Mouse (Mus musculus) heart, postnatal 36 days (tissue): Measurements from ENCODE around the gene Cidec. TPM values are rescaled to one million over a fixed set of nuclear protein-coding genes. Genes with fewer than 3 reads are reported as not detected.

Experiments
- DNase-seq, 2 experiments: peaks; one replicate each; pipeline ENCODE4 v3.0.0; 2021 to 2022
- intact Hi-C: fragments of 180-260 bp; cut with DNase I; formaldehyde crosslinking; loops from one replicate; pipeline ENCODE4 v1.15.1; 2025
- microRNA-seq, 2 experiments: library from miRNA; unstranded; fragments of <30 nt; microRNA quantifications; one replicate each; pipeline ENCODE4 v1.2.0; 2021; ENCODE audit warnings: borderline number of aligned reads in 2 of 2
- total RNA-seq, 2 experiments: library from RNA; stranded (reverse); gene quantifications; 2 replicates each; pipeline ENCODE4 v1.2.3; 2021

The Cidec gene
- total RNA-seq, 2 experiments from 2014 or later: 2.5 to 14.0 TPM

- intact Hi-C loops: loop anchor here (1.0 to 5.0 kb wide), 7 partner anchors 34 to 330 kb away; partner anchors contain the start of genes Brpf1, Camk1, Ogg1 and Rpusd3
- DNase-seq: peak; percentile 92 to 96
Measured at GRCm38 (mm10) chr6:113377496-113378385, 57.8 kb downstream of the Cidec start, which contains the start of the genes Tada3 and Arpc4. Gene Tada3, minus strand, starts transcription at chr6:113377883. Gene Arpc4, plus strand, starts transcription at chr6:113378115.

GRCm38 (mm10) chr6:113377172-113377495, 58.4 kb downstream of the Cidec start:
- DNase-seq: no peak
- intact Hi-C loops: loop anchor here (1.0 to 5.0 kb wide), 5 partner anchors 34 to 330 kb away; partner anchors contain the start of genes Brpf1, Camk1, Ogg1 and Thumpd3

Small RNAs within 50 kb of the gene (microRNA-seq; reads per million reads assigned to microRNA genes)
- 0 reads per million in 2 experiments for gene Gm24387

Other genes with a start within 250 kb of the Cidec start
- under 1 TPM; 0.22 to 0.31 TPM for gene Lhfpl4, start 240.4 kb downstream of the Cidec start, total RNA-seq
- gene Mtmr14, start 197.9 kb downstream of the Cidec start, total RNA-seq: 10 to 100 TPM; 20.0 to 21.0 TPM
- gene Cpne9, start 153.5 kb downstream of the Cidec start, total RNA-seq: under 1 TPM in 1 of 2 experiments, not detected in 1; 0.24 TPM
- 10 to 100 TPM; 14.0 to 16.7 TPM for gene Brpf1, start 128.6 kb downstream of the Cidec start, total RNA-seq
- 1 to 10 TPM; 4.7 to 7.4 TPM for gene Ogg1, start 108.8 kb downstream of the Cidec start, total RNA-seq
- 10 to 100 TPM; 65.3 to 78.4 TPM for gene Camk1, start 91.8 kb downstream of the Cidec start, total RNA-seq
- 10 to 100 TPM; 23.6 to 24.4 TPM for gene Tada3, start 57.9 kb downstream of the Cidec start, total RNA-seq
- gene Arpc4, start 57.6 kb downstream of the Cidec start, total RNA-seq: 10 to 100 TPM; 69.5 to 73.0 TPM
- 1 to 10 TPM in 1 of 2 experiments, under 1 TPM in 1; 0.67 to 1.5 TPM for gene Ttll3, start 46.5 kb downstream of the Cidec start, total RNA-seq
- gene Rpusd3, start 16.4 kb downstream of the Cidec start, total RNA-seq: 10 to 100 TPM in 1 of 2 experiments, 1 to 10 TPM in 1; 9.9 to 11.6 TPM
- 10 to 100 TPM; 20.4 to 20.9 TPM for gene Jagn1, start 6.8 kb upstream of the Cidec start, total RNA-seq
- under 1 TPM; 0.65 to 0.67 TPM for gene Il17re, start 22.7 kb upstream of the Cidec start, total RNA-seq
- gene Il17rc, start 35.7 kb upstream of the Cidec start, total RNA-seq: 1 to 10 TPM; 6.4 to 6.7 TPM
- 10 to 100 TPM; 45.9 to 57.5 TPM for gene Creld1, start 47.5 kb upstream of the Cidec start, total RNA-seq
- gene Prrt3, start 66.2 kb upstream of the Cidec start, total RNA-seq: not detected
- 10 to 100 TPM; 57.9 to 61.8 TPM for gene Emc3, start 95.9 kb upstream of the Cidec start, total RNA-seq
- gene Fancd2, start 95.9 kb upstream of the Cidec start, total RNA-seq: under 1 TPM; 0.11 to 0.17 TPM
- not detected for gene Fancd2os, start 165.0 kb upstream of the Cidec start, total RNA-seq
- 10 to 100 TPM; 72.7 to 78.5 TPM for gene Brk1, start 169.0 kb upstream of the Cidec start, total RNA-seq
- 10 to 100 TPM; 10.5 to 13.8 TPM for gene Vhl, start 188.2 kb upstream of the Cidec start, total RNA-seq
- gene Irak2, start 202.7 kb upstream of the Cidec start, total RNA-seq: 10 to 100 TPM in 1 of 2 experiments, 1 to 10 TPM in 1; 7.5 to 10.2 TPM